Mouse (Mus musculus) midbrain, embryonic 16.5 days (tissue): ENCODE measurements around the gene Olfr1136. TPM values are rescaled to one million over a fixed set of nuclear protein-coding genes. Genes with fewer than 3 reads are reported as not detected.

ENCODE experiments used
- ATAC-seq: fragments of 200-750 bp; cut with Nextera tagmentation; 2 replicates; pipeline ENCODE4 v1.8.0; 2017; ENCODE audit warnings: moderate TSS enrichment
- H3K27ac ChIP-seq: fragments of 300-500 bp; sonication (generic); 2 replicates; pipeline ENCODE4 v1.5.1; 2014; ENCODE audit warnings: mild to moderate bottlenecking, low read length, mixed read lengths
- H3K27me3 ChIP-seq: fragments of 300-500 bp; sonication (generic); 2 replicates; pipeline ENCODE4 v1.6.1; 2014; ENCODE audit warnings: low read depth, low read length, mixed read lengths; ENCODE audit not compliant: control insufficient read depth, insufficient read depth
- H3K36me3 ChIP-seq: fragments of 300-500 bp; sonication (generic); 2 replicates; pipeline ENCODE4 v1.6.1; 2014; ENCODE audit warnings: mild to moderate bottlenecking, low read length, moderate library complexity, mixed read lengths; ENCODE audit not compliant: control insufficient read depth, insufficient read depth
- H3K4me1 ChIP-seq: fragments of 300-500 bp; sonication (generic); 2 replicates; pipeline ENCODE4 v1.6.1; 2014; ENCODE audit warnings: mild to moderate bottlenecking, low read length, mixed read lengths; ENCODE audit not compliant: control insufficient read depth, insufficient read depth
- H3K4me2 ChIP-seq: fragments of 300-500 bp; sonication (generic); 2 replicates; pipeline ENCODE4 v1.6.1; 2014; ENCODE audit warnings: mild to moderate bottlenecking, low read length, mixed read lengths
- H3K4me3 ChIP-seq: fragments of 300-500 bp; sonication (generic); 2 replicates; pipeline ENCODE4 v1.5.1; 2014; ENCODE audit warnings: low read depth, mild to moderate bottlenecking, low read length, moderate library complexity, mixed read lengths
- H3K9ac ChIP-seq: fragments of 300-500 bp; sonication (generic); 2 replicates; pipeline ENCODE4 v1.6.1; 2014; ENCODE audit warnings: low read depth, low read length, mixed read lengths
- H3K9me3 ChIP-seq: fragments of 300-500 bp; sonication (generic); replicated peaks from 2 replicates; pipeline ENCODE4 v1.6.1; 2014; ENCODE audit warnings: mild to moderate bottlenecking, low read length, mixed read lengths; ENCODE audit not compliant: control insufficient read depth, poor library complexity, severe bottlenecking
- WGBS: fragments of 180-500 bp; shearing (Covaris S2); extraction: QIAGEN DNeasy Blood & Tissue Kit; methylation state at CpG from one replicate; pipeline ENCODE4 v1.1.7; 2014; 5-methylcytosine and 5-hydroxymethylcytosine counted together
- polyA plus RNA-seq: library from polyadenylated mRNA; unstranded; fragments of >200 nt; fragmentation: Nextera tagmentation; extraction: Ambion mirVana; gene quantifications from 2 replicates; pipeline ENCODE4 v1.2.1, GENCODE M21; 2015

Gene Olfr1136
- polyA plus RNA-seq = not detected in 2 replicates

- no peaks in the 10 kb centered on the region for H3K4me1 ChIP-seq
- no peak for ATAC-seq
- H3K27me3 ChIP-seq = no peaks in the 10 kb centered on the region
- no peak within 1 kb of the TSS for H3K4me2 ChIP-seq
- no peak within 1 kb of the TSS for H3K27ac ChIP-seq
- no peaks in the 10 kb centered on the region for H3K9me3 ChIP-seq
- no peak within 1 kb of the TSS for H3K4me3 ChIP-seq
- H3K9ac ChIP-seq = no peak within 1 kb of the TSS
- no peaks in the 10 kb centered on the region for H3K36me3 ChIP-seq
Observed at GRCm38 (mm10) chr2:87693847-87694246, at the start of gene Olfr1136. TSS of gene Olfr1136 (minus strand) at chr2:87693947.

GRCm38 (mm10) chr2:87743452-87743851 is 49.7 kb upstream of the Olfr1136 start, which contains the start of gene Olfr1140:
TSS of gene Olfr1140 (plus strand) at chr2:87743752.
- Histone ChIP-seq H3K4me2 (no peak within 1 kb of the TSS), H3K4me3 (no peak within 1 kb of the TSS), H3K4me1 (no peaks in the 10 kb centered on the region), H3K27ac (no peak within 1 kb of the TSS), H3K9ac (no peak within 1 kb of the TSS), H3K27me3 (no peaks in the 10 kb centered on the region), H3K36me3 (no peaks in the 10 kb centered on the region), H3K9me3 (no peaks in the 10 kb centered on the region)
- ATAC-seq = no peak
- 81% methylated on average over 3 of the region's 3 CpGs for WGBS

- Histone ChIP-seq H3K9ac (no peak within 1 kb of the TSS), H3K4me3 (no peak within 1 kb of the TSS), H3K27me3 (no peaks in the 10 kb centered on the region), H3K36me3 (no peaks in the 10 kb centered on the region), H3K27ac (no peak within 1 kb of the TSS), H3K4me2 (no peak within 1 kb of the TSS), H3K4me1 (no peaks in the 10 kb centered on the region), H3K9me3 (no peaks in the 10 kb centered on the region)
- no peak for ATAC-seq
- WGBS = 84% methylated on average over 1 of the region's 1 CpGs
Observed at GRCm38 (mm10) chr2:87739878-87740277, 46.1 kb upstream of the Olfr1136 start, which contains the start of gene Olfr1138. TSS of gene Olfr1138 (minus strand) at chr2:87739978.

GRCm38 (mm10) chr2:87713079-87713478 is 19.3 kb upstream of the Olfr1136 start, which contains the start of gene Olfr1137:
TSS of gene Olfr1137 (minus strand) at chr2:87713179.
- no peaks in the 10 kb centered on the region for H3K36me3 ChIP-seq
- H3K27me3 ChIP-seq = no peaks in the 10 kb centered on the region
- H3K4me1 ChIP-seq = no peaks in the 10 kb centered on the region
- no peaks in the 10 kb centered on the region for H3K9me3 ChIP-seq
- no peak within 1 kb of the TSS for H3K4me3 ChIP-seq
- H3K27ac ChIP-seq = no peak within 1 kb of the TSS
- no peak within 1 kb of the TSS for H3K4me2 ChIP-seq
- no peak for ATAC-seq
- H3K9ac ChIP-seq = no peak within 1 kb of the TSS

GRCm38 (mm10) chr2:87673564-87673963 is 20.2 kb downstream of the Olfr1136 start, which contains the start of gene Olfr1135:
TSS of gene Olfr1135 (minus strand) at chr2:87673664.
- ATAC-seq = no peak
- Histone ChIP-seq H3K4me1 (no peaks in the 10 kb centered on the region), H3K9me3 (no peaks in the 10 kb centered on the region), H3K4me3 (no peak within 1 kb of the TSS), H3K27ac (no peak within 1 kb of the TSS), H3K36me3 (no peaks in the 10 kb centered on the region), H3K27me3 (no peaks in the 10 kb centered on the region), H3K9ac (no peak within 1 kb of the TSS), H3K4me2 (no peak within 1 kb of the TSS)
- 10% methylated on average over 1 of the region's 1 CpGs for WGBS

GRCm38 (mm10) chr2:87658360-87658759 is 35.4 kb downstream of the Olfr1136 start, which contains the start of gene Olfr1134:
TSS of gene Olfr1134 (minus strand) at chr2:87658460.
- H3K9me3 ChIP-seq = no peaks in the 10 kb centered on the region
- no peak within 1 kb of the TSS for H3K27ac ChIP-seq
- H3K9ac ChIP-seq = no peak within 1 kb of the TSS
- 81% methylated on average over 2 of the region's 2 CpGs for WGBS
- H3K4me1 ChIP-seq = no peaks in the 10 kb centered on the region
- no peak for ATAC-seq
- no peak within 1 kb of the TSS for H3K4me3 ChIP-seq
- H3K27me3 ChIP-seq = no peaks in the 10 kb centered on the region
- H3K36me3 ChIP-seq = no peaks in the 10 kb centered on the region
- H3K4me2 ChIP-seq = no peak within 1 kb of the TSS

GRCm38 (mm10) chr2:87647274-87647673 is 46.5 kb downstream of the Olfr1136 start, which contains the start of gene Olfr1133:
TSS of gene Olfr1133 (minus strand) at chr2:87647374.
- Histone ChIP-seq H3K4me2 (no peak within 1 kb of the TSS), H3K4me3 (no peak within 1 kb of the TSS), H3K9me3 (no peaks in the 10 kb centered on the region), H3K27me3 (no peaks in the 10 kb centered on the region), H3K9ac (no peak within 1 kb of the TSS), H3K36me3 (no peaks in the 10 kb centered on the region), H3K27ac (no peak within 1 kb of the TSS), H3K4me1 (no peaks in the 10 kb centered on the region)
- ATAC-seq = no peak

Other genes starting within 250 kb of the Olfr1136 start
- gene Olfr1126, start 240.0 kb downstream of the Olfr1136 start, polyA plus RNA-seq = not detected in 2 replicates
- gene Pramel7, start 196.9 kb downstream of the Olfr1136 start, polyA plus RNA-seq = not detected in 2 replicates
- gene Pramel6, start 187.4 kb downstream of the Olfr1136 start, polyA plus RNA-seq = not detected in 2 replicates
- not detected in 2 replicates for gene Olfr153, start 162.2 kb downstream of the Olfr1136 start, polyA plus RNA-seq
- gene Olfr1128, start 148.4 kb downstream of the Olfr1136 start, polyA plus RNA-seq = not detected in 2 replicates
- not detected in 2 replicates for gene Olfr1129, start 120.0 kb downstream of the Olfr1136 start, polyA plus RNA-seq
- not detected in 2 replicates for gene Olfr1130, start 87.7 kb downstream of the Olfr1136 start, polyA plus RNA-seq
- gene Olfr1131, start 66.8 kb downstream of the Olfr1136 start, polyA plus RNA-seq = not detected in 2 replicates
- gene Olfr1132, start 56.4 kb downstream of the Olfr1136 start, polyA plus RNA-seq = not detected in 2 replicates
- gene Olfr1133, start 46.6 kb downstream of the Olfr1136 start, polyA plus RNA-seq = not detected in 2 replicates
- not detected in 2 replicates for gene Olfr1134, start 35.5 kb downstream of the Olfr1136 start, polyA plus RNA-seq
- not detected in 2 replicates for gene Olfr1135, start 20.3 kb downstream of the Olfr1136 start, polyA plus RNA-seq
- gene Olfr1137, start 19.2 kb upstream of the Olfr1136 start, polyA plus RNA-seq = not detected in 2 replicates
- gene Olfr1138, start 46.0 kb upstream of the Olfr1136 start, polyA plus RNA-seq = not detected in 2 replicates
- not detected in 2 replicates for gene Olfr1140, start 49.8 kb upstream of the Olfr1136 start, polyA plus RNA-seq
- not detected in 2 replicates for gene Olfr1141, start 60.0 kb upstream of the Olfr1136 start, polyA plus RNA-seq
- not detected in 2 replicates for gene Olfr152, start 85.5 kb upstream of the Olfr1136 start, polyA plus RNA-seq
- not detected in 2 replicates for gene Olfr1143, start 106.6 kb upstream of the Olfr1136 start, polyA plus RNA-seq
- not detected in 2 replicates for gene Olfr1145, start 115.9 kb upstream of the Olfr1136 start, polyA plus RNA-seq
- not detected in 2 replicates for gene Olfr1148, start 136.6 kb upstream of the Olfr1136 start, polyA plus RNA-seq
- not detected in 2 replicates for gene Olfr1150-ps1, start 150.0 kb upstream of the Olfr1136 start, polyA plus RNA-seq
- not detected in 2 replicates for gene Olfr1151, start 161.9 kb upstream of the Olfr1136 start, polyA plus RNA-seq
- not detected in 2 replicates for gene Olfr1152, start 172.5 kb upstream of the Olfr1136 start, polyA plus RNA-seq
- gene Olfr1153, start 201.0 kb upstream of the Olfr1136 start, polyA plus RNA-seq = not detected in 2 replicates
- gene Olfr1154, start 211.2 kb upstream of the Olfr1136 start, polyA plus RNA-seq = not detected in 2 replicates